ENCODE assay signal across 29 mouse cellular contexts in the genomic region with DNA sequence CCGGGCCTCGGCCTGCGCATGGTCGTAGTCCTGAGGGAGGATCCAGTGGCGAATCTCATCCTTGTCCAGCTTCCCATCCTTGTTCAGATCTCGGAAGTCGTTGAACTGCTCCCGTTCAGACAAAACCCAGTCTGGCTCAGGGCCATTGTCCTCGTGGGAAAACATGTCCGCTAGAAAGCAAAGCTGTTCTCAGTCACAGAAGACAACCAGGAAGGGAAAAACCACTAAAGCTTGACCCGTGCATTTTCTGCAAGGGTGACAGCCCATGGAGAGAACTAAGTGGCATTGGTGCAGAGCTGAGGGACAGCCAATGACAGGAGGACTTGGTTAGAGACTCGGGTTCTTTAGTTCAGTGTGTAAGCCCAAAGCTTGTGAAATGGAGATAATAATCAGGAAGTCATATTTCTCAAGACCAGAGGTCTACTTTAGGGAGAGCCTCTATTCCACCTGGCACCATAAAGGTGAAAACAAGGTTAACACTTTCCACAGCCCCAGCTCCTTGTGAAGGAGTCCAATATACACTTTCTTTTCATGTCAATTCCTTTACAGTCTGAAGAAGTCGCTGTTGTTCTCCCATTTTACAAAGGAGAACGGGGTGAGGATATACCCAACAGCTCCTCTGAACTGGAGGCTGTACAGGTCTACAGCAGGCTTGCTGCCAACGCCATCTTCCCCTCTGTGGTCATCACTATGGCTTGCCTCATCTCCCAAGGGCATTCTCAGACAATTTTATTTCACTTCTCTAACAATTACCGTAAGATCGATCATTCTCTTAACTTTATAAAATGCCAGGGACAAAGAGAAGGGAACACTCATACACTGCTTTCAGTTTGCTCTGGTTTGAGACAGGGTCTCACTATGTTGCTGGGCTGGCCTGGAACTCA. TPM values are rescaled to one million over a fixed set of nuclear protein-coding genes. Genes with fewer than 3 reads are reported as not detected.
DNase-seq lines count a peak whose midpoint lies in the region; ATAC-seq and TF ChIP-seq lines count a peak whose summit lies in the region.
"Had no signal": no experiment of that assay in that cellular context is flagged by ENCODE, and none has a peak within 500 bp of the region (broad histone marks: within the 10 kb centered on the region; RNA-seq: fewer than 3 reads in every experiment).

No protein-coding gene starts in this region.

- WGBS in heart, embryonic 11.5 days (ENCODE audit: insufficient replicate concordance) = 91% methylated on average over 17 of the region's 17 CpGs
- WGBS in bone marrow, adult 2 months = 64% methylated on average over 17 of the region's 17 CpGs
- WGBS in hindbrain, embryonic 10.5 days = 91% methylated on average over 17 of the region's 17 CpGs

- H3K9ac ChIP-seq in heart, embryonic 11.5 days (ENCODE audit: low read depth, low read length) = no peak overlapping the region
- H3K9ac ChIP-seq: heart, embryonic 13.5 days; hindbrain, embryonic 14.5 days; liver, embryonic 14.5 days; neural tube, embryonic 12.5 days had no signal

- no peak for ATAC-seq in heart, embryonic 11.5 days (replicated peaks; ENCODE audit: insufficient number of reproducible peaks, low FRiP score, low TSS enrichment)
- peak; percentile 74 for ATAC-seq in megakaryocyte, adult 5-6 weeks (ENCODE audit: poor library complexity, severe bottlenecking)
- ATAC-seq: forebrain, embryonic 16.5 days; intestine, postnatal 0 days had no signal

- no peaks in the 10 kb centered on the region for H3K9me3 ChIP-seq in heart, embryonic 11.5 days (replicated peaks; ENCODE audit: control insufficient read depth, low read length)
- H3K9me3 ChIP-seq in hindbrain, embryonic 10.5 days = no peaks in the 10 kb centered on the region
- H3K9me3 ChIP-seq: heart, embryonic 13.5 days; midbrain, embryonic 10.5 days; neural tube, embryonic 12.5 days had no signal

- H3K36me3 ChIP-seq in heart, embryonic 11.5 days (ENCODE audit: control insufficient read depth, insufficient read depth, low read length) = peaks cover 44% of the 10 kb centered on the region
- peaks cover 97% of the 10 kb centered on the region for H3K36me3 ChIP-seq in hindbrain, embryonic 10.5 days

- no peak for TF ChIP-seq POLR2A in bone marrow, adult 2 months (IDR thresholded peaks at IDR 0.05; ENCODE audit: borderline replicate concordance, control insufficient read depth, low read depth, low read length)

- H3K27ac ChIP-seq in heart, embryonic 11.5 days (ENCODE audit: low read depth, low read length) = no peak overlapping the region
- H3K27ac ChIP-seq in bone marrow, adult 2 months (ENCODE audit: control insufficient read depth, insufficient read depth, low read depth, low read length, poor library complexity) = peak overlapping the region; percentile 42
- no peak overlapping the region for H3K27ac ChIP-seq in hindbrain, embryonic 10.5 days
- H3K27ac ChIP-seq: gastrocnemius, adult 2 months; heart, embryonic 13.5 days; hindbrain, embryonic 14.5 days; liver, embryonic 14.5 days; macrophage; midbrain, embryonic 10.5 days; neural tube, embryonic 12.5 days had no signal

- no peak for TF ChIP-seq CTCF in bone marrow, adult 2 months (IDR thresholded peaks at IDR 0.05; ENCODE audit: control insufficient read depth, insufficient read depth, low read length)

- no peak overlapping the region for H3K4me3 ChIP-seq in heart, embryonic 11.5 days (ENCODE audit: low read depth, low read length)
- H3K4me3 ChIP-seq in bone marrow, adult 2 months (replicated peaks; ENCODE audit: control insufficient read depth, low read depth, low read length) = no peak overlapping the region
- no peak overlapping the region for H3K4me3 ChIP-seq in hindbrain, embryonic 10.5 days
- H3K4me3 ChIP-seq: erythroblast, embryonic 14.5 days; gastrocnemius, adult 2 months; heart, embryonic 13.5 days; midbrain, embryonic 10.5 days; myocyte; neural tube, embryonic 12.5 days had no signal

- H3K4me1 ChIP-seq in heart, embryonic 11.5 days (ENCODE audit: control insufficient read depth, insufficient read depth, low read length) = peaks cover 4% of the 10 kb centered on the region; the same call in 1 of the 2 replicates
- no peaks in the 10 kb centered on the region; the same call in 1 of the 2 replicates for H3K4me1 ChIP-seq in bone marrow, adult 2 months (ENCODE audit: control insufficient read depth, insufficient read depth, low read length)
- no peaks in the 10 kb centered on the region for H3K4me1 ChIP-seq in hindbrain, embryonic 10.5 days (replicated peaks)
- H3K4me1 ChIP-seq: neural tube, embryonic 12.5 days had no signal

- peak; percentile 24 for DNase-seq in adrenal gland, adult 8-10 months
- DNase-seq in adrenal gland, adult 18-20 months (ENCODE audit: low spot score in 2 of 2) = no peak
- peak; percentile 29 for DNase-seq in heart, postnatal 4 days
- DNase-seq in hindbrain, embryonic 10.5 days (ENCODE audit: low spot score) = no peak
- DNase-seq: cerebellum, adult 18-20 months; gastrocnemius, adult 2 months; heart, adult 18-20 months; kidney, adult 9 months; kidney, postnatal 36 days; liver; lung, adult 2 months; lung, postnatal 10 days; right cerebral cortex, adult 18-20 months; spleen, adult 18-20 months; thymus, adult 2 months; thymus, postnatal 36 days had no signal

- no peak overlapping the region for H3K4me2 ChIP-seq in heart, embryonic 11.5 days
- H3K4me2 ChIP-seq: heart, embryonic 13.5 days; hindbrain, embryonic 14.5 days; neural tube, embryonic 12.5 days had no signal

- no peaks in the 10 kb centered on the region for H3K27me3 ChIP-seq in heart, embryonic 11.5 days (ENCODE audit: control insufficient read depth, insufficient read depth, low read length)
- H3K27me3 ChIP-seq in hindbrain, embryonic 10.5 days (ENCODE audit: insufficient read depth, poor library complexity, severe bottlenecking) = no peaks in the 10 kb centered on the region
- H3K27me3 ChIP-seq: heart, embryonic 13.5 days; neural tube, embryonic 12.5 days had no signal

RNA-seq across cellular contexts. Expression of gene Rcn1, which starts 9.9 kb away (rescaled TPM):
- total RNA-seq in adrenal gland, adult 8-10 months (2022) = 100 to 1,000 TPM in 2 of 4 experiments, 10 to 100 TPM in 2; 34.8 to 283 (median 132) TPM
- total RNA-seq in adrenal gland, adult 18-20 months (2021) = 100 to 1,000 TPM in 1 of 2 experiments, 10 to 100 TPM in 1; 30.5 to 203 TPM
- 10 to 100 TPM; 57.3 to 61.7 TPM for total RNA-seq in heart, postnatal 4 days (2021)
- 90.2 and 178 TPM in 2 replicates for polyA plus RNA-seq in heart, embryonic 11.5 days (2014; fragmentation: Nextera tagmentation; extraction: Ambion mirVana)
- 6.0 and 18.3 TPM in 2 replicates for polyA plus RNA-seq in bone marrow, adult 2 months (2011; ENCODE audit: insufficient read depth, insufficient read length, low replicate concordance, missing spikeins)
- total RNA-seq in megakaryocyte, adult 5-6 weeks (2015) = 3.1 and 4.4 TPM in 2 replicates
- total RNA-seq in megakaryocyte, adult 5-6 weeks (2017) = 10.4 and 13.0 TPM in 2 replicates
- 100 and 111 TPM in 2 replicates for polyA plus RNA-seq in hindbrain, embryonic 10.5 days (2016; fragmentation: Nextera tagmentation; extraction: Ambion mirVana)

Comparison
In these comparisons a context has a peak if more than half of its experiments do, and no peak if none do; other contexts are left out.
1. DNase-seq: peak in adrenal gland, adult 8-10 months (single experiment) and heart, postnatal 4 days (single experiment); none in adrenal gland, adult 18-20 months (0 of 2) and hindbrain, embryonic 10.5 days (single experiment).